Mouse (Mus musculus): ENCODE measurements around the gene Pkdcc.
A peak's percentile ranks its signal among the peaks of the same experiment; 100 is the strongest.

Pkdcc gene

DNA sequence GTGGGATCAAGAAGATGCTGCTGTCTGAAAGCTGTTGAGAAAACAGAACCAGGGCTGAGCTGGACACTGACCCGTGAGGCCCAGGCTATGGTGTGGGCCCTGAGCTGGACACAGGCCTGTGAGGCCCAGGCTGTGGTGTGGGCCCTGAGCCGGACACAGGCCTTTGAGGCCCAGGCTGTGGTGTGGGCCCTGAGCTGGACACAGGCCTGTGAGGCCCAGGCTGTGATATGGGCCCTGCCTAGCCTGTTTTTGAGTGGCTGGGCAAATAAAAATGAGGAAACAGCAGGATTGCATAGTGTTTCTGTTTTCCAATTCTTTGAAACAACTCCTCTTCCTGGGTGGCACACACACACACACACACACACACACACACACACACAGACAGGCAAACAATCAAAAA lies 2.7 kb upstream of the Pkdcc start:
- DNase-seq (ENCODE audit: low spot score in 2 of 2), result no peak

DNA sequence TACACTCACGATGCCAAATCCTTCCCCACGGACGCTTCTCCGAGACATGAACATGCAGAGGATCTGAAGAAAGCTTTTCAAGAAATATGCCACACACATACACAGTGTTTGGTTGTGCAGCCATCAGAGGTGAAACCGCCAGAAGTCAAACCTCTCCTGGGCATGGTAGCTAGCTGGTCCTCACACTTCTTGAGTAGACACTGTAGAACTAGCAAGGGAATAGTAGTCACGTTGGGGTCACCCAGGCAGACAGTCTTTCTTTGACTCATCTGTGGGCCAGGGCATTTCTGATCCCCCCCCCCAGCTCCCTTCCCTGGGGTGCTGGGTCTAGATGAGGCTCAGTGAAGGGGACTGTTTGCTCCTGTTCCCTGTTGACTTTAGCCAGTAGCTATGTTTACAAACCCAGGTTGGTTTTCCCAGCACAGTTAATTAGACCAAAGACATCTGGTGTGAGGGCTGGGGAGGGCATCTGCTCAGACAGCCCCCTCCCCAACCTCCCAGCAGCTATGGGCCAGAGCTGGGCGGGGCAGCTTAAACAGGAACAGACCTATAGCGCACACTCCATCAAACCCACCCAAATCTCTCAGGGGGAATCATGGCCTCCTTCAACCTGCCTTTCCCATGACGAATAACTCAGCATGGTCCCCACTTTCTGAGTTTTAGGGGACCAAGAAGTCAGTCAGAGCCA lies 1.7 kb upstream of the Pkdcc start:
- no peak for DNase-seq (ENCODE audit: low spot score in 2 of 2)

DNA sequence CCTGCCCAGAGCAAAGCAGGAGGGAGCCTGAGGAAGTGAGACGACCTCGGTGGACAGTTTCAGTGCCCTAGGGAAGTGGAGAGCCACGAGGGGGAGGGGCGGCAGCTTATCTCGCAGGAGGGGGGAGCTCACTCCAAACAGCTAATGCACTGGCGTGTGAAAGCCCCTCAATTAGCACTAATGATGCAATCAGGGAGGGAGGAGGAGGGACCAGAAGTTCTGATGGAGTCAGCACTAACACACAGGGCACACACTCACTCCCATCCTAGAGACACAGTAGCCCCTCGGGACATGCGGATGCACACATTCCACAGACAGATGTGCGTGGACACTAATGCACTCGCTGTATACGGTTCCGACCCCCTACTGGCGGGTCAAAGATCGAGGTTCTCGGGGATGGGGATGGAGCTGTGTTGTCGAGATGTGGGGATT lies 915 bp upstream of the Pkdcc start:
- DNase-seq (ENCODE audit: low spot score in 2 of 2), result peak in 1 of 2 experiments; percentile 52

DNA sequence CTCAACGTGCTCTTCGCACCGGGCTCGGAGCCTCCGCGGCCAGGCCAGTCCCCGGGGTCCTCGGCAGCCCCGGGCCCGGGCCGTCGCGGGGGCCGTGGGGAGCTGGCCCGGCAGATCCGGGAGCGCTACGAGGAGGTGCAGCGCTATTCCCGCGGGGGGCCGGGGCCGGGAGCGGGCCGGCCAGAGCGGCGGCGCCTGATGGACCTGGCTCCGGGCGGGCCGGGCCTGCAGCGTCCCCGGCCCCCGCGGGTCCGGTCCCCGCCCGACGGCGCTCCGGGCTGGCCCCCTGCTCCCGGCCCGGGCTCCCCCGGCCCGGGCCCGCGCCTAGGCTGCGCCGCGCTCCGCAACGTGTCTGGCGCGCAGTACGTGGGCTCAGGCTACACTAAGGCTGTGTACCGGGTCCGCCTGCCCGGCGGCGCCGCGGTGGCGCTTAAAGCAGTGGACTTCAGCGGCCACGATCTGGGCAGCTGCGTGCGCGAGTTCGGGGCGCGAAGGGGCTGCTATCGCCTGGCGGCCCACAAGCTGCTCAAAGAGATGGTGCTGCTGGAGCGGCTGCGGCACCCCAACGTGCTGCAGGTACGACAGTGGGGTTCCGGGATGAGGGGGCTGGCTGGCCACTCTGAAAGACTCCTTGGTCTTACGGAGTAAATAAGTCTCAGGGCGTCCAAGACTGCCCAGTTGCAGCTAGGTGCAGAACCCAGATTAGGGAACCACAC lies 595 bp downstream of the Pkdcc start:
- DNase-seq (ENCODE audit: low spot score in 2 of 2), result no peak

DNA sequence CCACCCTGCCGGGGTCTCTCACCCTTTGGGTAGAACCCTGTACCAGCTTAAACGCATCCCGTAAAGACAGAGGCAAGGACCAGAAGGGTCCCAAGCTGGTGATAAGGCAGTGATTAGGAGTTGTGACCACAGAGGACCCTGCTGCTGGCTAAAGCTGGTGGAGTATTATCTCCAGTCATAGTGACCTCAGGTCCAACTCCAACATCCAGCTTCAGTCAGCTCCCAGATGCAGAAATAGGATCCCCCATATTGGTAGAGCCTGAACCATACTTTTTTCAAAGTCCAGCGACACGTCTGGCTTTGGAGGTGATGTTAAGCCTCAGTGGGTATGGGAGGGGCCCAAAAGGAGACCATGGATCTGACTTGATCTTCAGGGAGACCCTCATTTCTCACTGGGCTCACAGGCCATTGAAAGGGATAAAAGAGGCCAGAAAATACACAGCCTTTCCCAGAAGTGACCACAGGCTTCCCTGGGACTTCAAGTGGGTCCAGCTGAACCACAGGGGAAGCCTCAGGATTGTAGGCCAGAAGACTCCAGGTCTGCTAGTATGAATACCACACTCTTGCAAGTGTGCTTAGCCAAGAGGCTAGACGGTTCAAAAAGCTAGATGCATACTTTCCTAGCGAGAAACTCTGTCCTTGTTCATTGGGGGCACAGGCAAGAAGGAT lies 1.3 kb downstream of the Pkdcc start:
- no peak for DNase-seq (ENCODE audit: low spot score in 2 of 2)

DNA sequence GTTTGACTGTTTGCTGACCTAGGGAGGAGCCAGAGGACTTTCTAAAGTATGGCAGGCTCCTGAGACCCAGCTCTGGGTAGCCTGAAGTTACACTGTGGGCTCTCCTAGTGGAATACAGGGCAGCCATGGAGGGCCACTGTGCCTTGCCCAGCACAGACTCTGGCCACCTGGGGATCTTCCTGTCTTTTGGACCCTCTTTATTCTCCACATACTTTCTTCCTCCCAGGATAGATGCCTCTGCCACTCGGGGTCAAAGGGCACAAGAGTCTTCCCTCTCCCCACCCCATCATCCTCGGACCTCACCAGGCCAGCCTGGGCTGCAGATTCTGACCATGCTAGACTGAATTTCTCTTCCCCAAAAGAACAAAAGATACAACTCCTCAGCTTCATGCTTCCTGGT lies 3.1 kb downstream of the Pkdcc start:
- no peak for DNase-seq (ENCODE audit: low spot score in 2 of 2)

DNA sequence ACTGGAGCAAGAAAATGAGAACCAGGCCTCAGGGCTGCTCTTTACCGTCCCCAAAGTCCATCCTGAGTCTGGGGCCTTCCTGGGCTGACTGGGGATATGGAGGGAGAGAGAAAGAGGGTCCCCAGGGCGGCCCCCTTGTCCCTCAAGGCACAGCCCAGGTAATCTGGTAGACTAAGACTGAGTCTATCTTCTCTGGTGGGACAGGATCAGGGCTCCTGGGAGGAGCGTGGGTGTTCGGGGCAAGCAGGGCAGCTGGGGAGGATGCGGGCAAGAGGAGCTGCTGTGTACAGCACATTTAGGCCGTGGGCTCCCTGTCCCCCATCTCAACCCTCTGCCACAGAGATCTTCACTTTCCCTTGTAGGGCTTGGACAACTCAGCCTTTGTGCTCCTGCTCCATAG lies 3.6 kb downstream of the Pkdcc start:
- no peak for DNase-seq (ENCODE audit: low spot score in 2 of 2)

DNA sequence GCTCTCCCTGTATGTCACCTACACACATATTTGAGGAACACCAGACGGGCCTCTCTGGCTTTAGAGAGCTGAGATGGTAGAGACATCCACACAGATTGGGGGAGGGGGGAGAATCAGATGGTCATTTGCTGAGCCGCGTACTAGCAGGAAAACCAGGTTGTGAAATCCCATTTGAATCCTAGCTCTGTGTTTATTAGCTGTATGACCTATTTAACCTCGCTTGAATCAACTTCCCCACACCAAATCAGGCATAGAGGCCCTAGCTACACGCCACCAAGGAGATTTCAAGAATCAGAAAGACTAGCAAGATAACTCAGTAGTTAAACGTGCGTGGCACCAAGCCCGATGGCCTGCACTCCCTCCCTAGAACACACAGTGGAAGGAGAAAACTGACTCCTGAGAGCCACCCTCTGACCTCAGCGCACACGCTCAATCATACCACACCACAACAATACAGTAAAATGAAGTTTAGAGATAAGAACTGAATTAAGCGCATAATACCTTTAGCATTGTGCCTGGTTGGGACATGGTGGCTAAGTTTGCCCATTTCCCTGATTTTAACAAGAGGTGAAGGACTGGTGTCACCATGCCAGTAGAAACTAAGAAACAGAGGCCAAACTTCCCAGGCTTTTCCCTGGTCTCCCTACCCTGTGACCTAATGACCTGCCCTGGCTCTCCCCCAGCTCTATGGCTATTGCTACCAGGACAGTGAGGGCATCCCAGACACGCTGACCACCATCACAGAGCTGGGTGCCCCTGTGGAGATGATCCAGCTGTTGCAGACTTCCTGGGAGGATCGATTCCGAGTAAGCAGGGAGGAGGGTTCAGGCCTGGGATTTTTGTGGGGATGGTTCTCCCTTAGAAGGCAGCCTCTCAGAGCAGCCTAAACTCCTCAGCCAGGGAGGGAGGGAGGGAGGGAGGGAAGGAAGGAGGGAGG lies 4.5 kb downstream of the Pkdcc start:
- peak in 1 of 2 experiments; percentile 47 for DNase-seq (ENCODE audit: low spot score in 2 of 2)

DNA sequence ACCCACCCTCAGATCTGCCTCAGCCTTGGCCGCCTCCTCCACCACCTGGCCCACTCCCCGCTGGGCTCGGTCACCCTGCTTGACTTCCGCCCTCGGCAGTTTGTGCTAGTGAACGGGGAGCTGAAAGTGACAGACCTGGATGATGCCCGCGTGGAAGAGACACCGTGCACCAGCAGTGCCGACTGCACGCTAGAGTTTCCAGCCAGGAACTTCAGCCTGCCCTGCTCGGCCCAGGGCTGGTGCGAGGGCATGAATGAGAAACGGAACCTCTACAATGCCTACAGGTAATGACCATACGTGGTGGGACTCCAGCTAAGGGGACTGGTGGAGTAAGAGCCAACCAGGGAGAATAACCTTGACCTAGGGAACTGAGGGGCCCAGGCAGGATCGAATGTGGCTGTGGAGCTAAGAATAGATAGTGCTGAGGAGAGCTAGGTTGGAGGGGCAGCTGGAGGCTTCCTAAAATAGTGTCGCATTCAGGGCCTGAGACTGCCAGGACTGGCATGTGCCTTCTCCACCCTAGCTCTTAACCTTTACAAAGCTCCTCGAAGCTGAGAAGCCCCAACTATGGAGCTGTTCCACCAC lies 6.0 kb downstream of the Pkdcc start:
- no peak for DNase-seq (ENCODE audit: low spot score in 2 of 2)

DNA sequence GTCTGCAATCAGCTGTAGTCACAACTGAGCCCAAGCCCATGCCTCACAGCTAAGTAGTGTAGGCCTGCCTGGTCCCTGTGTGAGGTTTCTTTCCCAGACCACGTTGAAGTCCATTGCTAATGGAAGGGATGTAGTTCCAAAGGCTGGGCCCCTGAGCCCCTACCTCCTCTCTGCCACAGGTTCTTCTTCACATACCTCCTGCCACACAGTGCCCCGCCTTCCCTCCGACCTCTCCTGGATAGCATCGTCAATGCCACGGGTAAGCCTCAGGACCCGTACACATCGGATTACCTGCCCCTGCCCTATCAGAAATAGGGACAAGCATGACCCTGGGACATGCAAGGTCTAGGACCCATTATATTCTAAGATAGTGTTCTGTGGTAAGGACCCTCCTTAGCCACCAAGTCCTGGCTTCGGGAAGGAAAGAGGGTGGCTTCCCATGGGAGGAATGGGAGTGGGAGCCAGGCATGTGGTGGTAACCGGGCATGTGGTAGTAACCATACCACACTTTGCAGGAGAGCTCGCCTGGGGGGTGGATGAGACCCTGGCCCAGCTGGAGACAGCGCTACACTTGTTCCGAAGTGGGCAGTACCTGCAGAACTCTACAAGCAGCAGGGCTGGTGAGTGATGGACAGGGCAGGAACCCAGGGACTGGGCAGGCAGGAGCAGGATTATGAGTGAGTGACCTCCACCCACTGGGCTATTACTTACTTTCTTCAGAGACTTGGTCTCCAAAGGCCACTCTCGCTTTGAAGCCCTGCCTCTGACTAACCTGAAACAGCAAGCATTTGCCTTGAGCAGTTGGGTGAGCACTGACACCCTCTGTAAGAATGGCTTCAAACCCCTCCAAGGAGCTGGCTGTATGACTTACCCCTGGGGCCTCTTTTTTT lies 6.8 kb downstream of the Pkdcc start:
- DNase-seq (ENCODE audit: low spot score in 2 of 2), result no peak

DNA sequence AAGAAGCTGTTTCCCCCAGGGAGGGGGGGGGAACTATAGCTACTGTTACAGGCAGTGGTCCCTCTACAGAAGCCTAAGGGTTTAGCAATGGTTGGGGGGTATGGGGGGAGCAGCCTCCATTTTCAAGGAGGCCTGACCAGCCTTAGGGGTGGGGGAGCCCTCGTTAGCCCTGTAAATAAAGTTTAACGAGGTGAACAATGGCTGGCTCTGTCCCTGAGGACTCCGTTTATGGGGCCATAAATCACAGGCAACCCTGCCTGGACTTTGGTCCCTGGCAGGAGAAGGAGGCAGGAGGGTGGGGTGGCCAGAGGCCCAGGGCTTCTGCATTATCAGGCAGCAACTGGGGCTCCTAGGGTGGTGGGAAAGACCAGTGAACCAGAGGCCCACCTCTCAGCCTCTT lies 7.6 kb downstream of the Pkdcc start:
- DNase-seq (ENCODE audit: low spot score in 2 of 2), result no peak

DNA sequence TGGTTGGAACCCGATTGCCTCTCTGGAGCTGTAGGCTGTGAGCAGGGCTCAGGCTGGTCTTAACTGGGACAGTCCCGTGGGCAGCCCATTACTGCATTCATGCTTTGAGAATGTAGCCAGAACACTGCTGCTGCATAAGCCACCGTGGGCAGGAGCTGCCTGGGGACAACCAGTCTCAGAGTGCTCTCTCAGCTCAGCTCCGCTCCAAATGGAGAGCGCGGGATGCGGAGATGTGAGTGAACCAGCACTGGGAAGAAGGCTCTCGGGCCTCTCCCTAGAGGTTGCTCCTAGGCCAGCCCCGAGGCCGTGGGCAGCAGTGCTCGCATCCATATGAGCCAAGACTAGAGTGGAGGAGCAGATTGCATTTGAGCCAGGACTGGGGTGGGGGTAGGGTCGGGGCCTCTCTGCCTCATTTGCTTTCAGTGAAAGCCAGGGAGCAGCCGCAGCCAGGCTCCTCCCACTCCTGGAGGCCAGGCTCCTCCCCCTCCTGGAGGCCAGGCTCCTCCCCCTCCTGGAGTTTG lies 9.4 kb downstream of the Pkdcc start:
- no peak for DNase-seq (ENCODE audit: low spot score in 2 of 2)

DNA sequence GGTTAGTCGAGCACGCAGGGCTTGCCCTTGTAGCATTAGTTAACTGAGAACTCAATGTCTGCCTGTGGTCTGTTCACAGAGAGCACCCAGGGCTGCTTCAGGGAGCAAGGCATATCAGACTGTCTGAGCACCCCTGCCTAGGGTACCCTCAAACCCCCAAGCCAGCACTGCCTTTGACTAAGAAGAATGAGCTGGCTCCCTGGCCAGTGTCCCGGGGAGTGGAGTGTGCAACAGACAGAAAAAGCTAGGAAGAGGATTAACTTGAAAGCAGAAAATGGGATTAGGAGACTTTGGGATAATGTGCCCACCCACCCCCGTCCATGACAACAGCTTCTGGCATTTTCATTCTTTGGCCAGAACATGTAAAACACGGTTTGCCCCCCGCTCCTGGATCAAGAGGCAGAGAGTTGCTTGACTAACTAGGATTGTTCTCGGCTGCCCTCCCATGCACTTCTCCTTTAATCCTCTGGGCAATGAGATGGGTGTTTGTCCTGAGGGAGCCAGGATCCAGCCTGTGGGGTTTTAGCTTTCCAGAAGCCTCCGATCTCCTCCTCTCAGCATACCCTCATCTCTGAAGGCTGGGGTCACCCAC lies 11.4 kb downstream of the Pkdcc start:
- DNase-seq (ENCODE audit: low spot score in 2 of 2), result no peak

DNA sequence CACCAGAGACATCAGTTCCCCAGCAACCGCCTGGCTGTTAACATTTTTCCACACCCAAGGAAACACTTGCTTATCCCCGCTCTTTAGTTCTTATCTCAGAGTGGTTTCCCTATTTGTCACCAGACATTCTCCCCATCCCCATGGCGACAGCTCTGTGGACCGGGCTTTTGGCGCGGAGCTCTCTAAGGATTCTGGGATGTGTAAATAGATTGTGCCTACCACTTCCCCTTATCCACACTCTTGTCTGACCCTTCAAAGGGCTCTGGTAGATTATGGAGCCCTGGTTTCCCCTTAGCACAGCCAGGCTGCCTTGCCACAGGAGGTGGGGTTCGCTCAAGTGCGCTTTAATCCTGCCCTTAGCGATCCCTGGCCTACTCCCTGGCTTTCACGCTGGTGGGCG lies 16.3 kb downstream of the Pkdcc start:
- DNase-seq (ENCODE audit: low spot score in 2 of 2), result no peak

DNA sequence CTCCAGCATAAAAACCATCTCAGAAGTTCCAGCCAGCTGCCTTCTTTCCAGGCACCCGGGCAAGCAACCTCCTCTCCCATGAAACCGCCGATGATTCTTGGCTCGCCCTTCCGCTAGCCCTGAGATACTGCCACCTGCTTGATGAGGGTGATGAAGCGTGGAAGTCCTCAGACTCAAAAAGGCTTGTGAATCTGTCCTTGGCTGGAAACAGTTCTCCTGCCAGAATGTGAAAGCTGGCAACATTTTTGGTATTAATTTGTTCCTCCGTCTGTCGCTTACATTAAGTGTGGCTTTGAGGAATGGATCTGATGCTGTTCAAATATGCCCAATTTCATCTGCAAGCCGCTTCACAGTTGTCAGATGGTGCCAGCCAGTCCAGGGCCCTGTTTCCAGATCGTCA lies 20.1 kb downstream of the Pkdcc start:
- no peak for DNase-seq (ENCODE audit: low spot score in 2 of 2)

DNA sequence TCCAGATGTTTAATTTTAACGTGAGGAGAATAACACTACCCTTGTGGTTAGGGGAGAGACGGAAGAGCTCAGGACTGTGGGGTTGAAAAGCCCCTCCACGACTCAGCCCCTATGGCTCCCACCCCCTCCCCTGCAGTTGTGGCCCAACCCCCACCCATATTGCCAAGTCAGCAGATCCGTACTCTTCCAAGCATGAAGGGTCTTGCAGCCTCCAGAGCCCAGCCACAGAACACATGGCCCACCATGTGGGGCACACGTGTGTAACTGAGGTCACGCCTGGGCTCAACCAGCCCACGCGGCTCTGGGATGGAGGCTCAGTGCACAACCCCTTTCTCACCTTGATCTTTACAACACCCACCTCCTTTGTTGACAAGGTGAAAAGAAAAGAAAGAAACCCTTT lies 21.1 kb downstream of the Pkdcc start:
- no peak for DNase-seq (ENCODE audit: low spot score in 2 of 2)

DNA sequence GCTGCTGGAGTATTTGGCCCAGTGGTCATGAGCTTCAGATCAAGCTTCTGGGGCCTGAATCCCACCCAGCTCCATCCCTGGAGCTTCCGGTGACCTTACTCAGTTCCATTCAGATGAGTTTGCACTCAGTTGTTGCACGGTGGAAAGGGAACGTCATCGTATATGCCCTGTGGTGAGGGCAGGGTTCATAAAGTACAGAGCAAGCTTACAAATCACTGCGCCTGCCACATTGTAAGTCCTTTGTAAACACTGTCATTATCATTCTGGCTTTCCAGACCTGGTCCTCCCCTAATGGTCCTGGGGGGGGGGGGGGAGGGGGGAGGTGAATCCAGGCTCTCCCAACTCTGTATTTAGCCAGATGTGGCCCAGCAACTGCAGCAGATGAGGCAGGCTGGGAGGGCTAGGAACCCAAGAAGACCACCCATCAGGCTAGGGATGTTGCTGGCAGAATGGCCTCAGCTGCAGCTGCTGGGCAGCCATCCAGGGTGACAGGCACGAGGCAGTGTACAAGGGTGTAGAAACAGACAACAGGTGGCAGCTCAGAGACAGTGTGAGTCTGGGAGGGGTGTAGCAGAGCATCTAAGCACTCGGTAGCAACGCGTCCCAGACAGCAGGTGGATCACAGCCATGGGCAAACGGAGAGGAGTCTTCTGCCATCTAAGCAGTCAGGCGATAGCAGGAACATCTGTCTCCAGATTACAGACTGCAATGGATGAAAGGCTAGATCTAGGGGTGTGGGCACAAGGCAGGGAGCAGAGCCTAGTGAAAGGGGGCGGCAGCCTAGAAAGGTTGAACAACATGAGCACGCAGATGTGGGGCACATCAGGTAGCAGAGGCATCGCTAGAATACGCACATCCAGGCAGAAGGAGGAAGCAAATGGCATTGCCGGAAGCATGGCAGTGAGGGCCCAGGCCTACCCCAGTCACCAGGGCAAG lies 23.3 kb downstream of the Pkdcc start:
- DNase-seq (ENCODE audit: low spot score in 2 of 2), result no peak

DNA sequence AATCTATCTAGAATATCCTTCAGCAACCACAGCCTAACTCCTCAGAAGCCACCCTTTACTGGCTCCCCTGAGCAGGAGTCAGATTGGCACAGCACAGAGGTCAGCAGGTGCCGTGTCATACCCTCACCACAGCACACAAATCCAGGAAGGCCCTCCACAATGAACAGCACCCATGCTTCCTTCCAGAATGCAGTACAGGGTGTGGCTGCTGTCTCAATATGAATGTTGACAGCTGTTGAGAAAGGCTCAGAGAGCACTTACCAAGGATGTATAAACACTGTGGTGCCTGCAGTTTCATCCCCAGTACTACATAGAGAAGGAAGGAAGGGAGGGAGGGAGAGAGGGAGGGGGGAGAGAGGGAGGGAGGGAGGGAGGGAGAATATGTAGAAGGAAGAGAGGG lies 29.4 kb downstream of the Pkdcc start:
- no peak for DNase-seq (ENCODE audit: low spot score in 2 of 2)

DNA sequence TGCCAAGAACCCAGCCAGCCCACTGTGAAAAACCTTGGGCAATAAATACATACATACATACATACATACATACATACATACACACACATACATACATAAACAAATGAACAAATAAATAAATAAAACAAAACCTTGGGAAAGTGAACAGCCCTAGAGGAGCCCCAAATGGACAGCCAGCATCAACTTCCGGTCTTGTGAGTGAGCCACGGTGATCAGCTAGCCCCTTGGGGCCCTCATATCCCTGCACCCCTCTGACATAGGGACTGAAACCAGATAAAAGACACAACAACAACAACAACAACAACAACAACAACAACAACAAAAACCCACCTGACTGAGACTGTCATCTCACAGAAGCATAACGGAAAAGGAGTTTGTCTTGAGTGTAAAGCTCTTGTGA lies 30.4 kb downstream of the Pkdcc start:
- no peak for DNase-seq (ENCODE audit: low spot score in 2 of 2)
